Mouse (Mus musculus) cerebellum, postnatal 36 days (tissue): ENCODE measurements around the gene Apba2.

Experiments used
- DNase-seq, 2 experiments: peaks; one replicate each; pipeline ENCODE4 v3.0.0; 2021 to 2022; ENCODE audit warnings: mixed read lengths in 2 of 2

Apba2 gene

DNA sequence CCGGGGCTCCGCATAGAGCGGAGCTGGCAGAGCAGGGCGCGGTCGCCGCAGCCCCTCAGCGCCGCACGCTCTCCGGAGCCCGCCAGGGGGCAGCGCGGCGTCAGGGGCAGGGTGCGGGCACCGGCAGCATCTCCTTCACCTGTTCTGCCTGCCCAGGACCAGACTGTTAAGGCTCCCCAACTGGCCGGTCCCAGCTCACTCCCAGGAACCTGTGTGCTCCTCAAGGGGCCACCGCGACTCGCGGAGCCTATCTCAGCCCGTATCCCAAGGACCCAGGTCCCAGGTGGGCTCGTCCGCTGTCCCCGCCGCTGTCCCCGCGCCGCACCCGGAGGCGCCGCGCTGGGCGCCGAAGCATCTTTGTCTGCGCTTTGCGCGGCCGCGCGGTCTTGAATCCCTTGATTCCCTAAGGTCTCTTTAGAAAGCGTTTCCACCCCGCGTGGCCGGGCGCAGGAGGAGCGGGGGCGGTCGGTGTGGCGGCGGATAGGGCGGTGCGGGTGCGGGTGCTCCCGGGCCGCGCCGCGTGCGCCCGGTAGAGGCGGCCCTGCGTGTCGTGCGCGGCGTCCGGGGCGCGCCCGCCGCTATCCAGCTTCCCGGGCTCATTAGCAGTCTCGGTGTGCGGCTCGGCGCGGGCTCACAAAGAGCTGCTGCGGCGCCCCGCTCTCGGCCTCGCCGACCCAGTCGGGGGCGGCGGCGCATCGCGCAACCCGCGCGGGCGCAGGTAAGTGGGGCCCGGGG lies at the start of gene Apba2:
TSS of gene Apba2 (plus strand) at position 171 of the 735 bp plus-strand sequence.
- peak; percentile 83 to 89 for DNase-seq

DNA sequence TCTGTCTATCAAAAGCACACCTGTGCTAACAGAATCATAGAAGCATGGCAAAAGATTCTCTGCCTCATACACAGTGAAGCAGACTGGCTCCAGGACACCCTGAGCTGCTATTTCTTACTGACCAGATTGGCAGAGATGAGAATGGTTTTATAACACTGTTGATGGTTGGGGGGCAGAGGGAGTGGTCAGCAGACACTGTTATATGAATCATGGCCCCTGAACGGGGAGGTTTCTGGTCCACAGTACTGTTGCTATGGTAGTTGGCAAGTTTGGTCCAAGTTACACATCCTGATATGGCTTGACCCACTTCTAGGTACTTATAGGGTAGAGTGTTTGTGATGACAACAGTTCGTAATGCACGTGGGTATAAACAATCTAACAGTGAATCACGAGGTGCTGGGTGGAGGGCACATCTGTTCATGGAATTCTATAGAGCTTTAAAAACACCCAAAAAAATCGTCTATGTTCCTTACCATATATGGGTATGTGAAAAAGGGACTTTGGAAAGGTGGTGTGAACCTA lies 49.6 kb upstream of the Apba2 start:
- no peak for DNase-seq

DNA sequence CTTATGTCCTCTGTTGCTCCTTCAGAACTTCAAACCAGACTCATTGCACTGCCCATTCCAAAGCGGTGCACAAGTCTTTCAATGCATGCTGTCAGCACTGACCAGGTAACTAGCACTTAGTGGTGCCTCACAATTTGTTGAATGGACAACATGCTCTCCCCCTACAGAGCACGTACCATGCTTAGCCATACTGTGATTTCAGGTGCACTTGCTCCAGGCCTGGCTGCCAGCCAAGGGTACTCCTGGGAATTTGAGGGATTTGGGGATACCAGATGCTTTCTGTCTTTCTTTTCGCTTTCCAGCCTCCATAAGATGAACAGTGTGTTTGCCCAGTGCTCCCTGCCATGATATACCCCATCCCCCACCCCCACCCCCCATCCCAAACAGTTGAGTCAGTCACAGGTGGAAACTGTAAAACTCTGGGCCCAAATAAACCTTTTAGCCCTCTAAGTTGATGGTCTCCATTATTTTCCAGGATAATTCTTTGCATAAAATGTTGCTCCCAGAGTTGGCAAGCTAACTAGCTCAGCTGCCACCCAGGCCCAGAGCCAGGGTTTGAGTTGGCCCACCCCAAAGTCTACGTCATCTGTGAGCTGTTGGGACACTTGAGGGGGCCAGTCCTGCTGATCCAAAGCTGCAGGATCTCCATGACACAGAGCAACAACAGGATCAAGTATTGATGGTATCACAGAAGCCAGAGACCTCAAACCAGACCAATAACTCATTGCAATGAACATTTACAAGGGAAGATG lies 48.9 kb upstream of the Apba2 start:
- peak; percentile 48 to 53 for DNase-seq

DNA sequence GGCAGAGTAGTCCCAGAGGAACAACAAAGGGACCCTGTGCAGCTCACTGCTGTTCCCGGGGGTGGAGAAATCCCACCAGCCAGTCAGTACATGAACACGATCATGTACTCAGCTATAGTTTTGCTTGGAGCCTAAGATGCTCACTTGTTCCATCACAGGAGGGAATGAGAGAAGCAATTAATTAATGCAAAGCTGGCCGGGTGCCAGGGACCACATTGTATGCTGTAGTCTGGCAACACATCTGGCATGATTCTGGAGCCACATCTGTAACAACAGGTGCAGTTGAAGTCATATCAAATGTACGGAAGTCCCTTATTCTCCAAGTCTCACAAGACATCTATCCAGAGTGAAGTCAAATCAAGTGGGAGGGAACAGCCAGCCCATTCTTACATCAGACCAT lies 45.3 kb upstream of the Apba2 start:
- DNase-seq = no peak

DNA sequence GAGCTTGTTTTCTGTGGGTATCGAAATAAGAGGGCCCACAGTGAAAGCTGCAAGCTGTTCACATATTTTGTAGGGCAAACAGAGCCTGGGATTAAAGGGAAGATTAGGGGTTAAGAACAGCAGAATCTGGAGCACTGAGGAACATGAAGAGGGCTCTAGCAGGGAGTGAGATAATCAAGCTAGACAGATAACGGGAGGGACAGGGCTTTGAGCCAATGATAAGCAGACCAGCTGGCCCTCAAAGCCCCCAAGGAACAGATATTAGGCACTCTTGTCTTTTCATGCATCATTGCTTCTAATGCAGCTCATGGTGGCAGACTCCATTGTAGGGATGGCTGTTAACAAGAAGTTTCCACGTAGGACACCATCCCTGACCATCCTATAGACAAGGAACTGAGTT lies 44.8 kb upstream of the Apba2 start:
- no peak for DNase-seq

DNA sequence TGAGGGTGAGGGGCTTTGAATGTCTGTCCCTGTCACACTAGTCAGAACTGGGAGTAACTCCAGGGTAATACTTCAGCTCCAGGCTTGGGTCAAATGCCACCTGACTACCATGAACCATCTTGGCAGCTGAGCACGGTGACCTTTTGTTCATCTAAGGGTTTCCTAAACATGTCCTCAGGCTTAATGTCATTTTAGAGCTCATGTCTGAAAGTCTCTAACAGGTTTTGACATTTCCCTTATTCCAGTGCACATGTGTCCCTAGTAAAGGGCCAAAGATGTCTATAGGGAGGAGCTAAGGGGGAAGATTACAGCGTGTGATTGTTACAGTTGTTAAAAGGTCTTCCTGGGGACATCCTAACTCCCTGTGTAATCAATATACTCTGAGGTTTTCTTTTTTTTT lies 43.7 kb upstream of the Apba2 start:
- no peak for DNase-seq

DNA sequence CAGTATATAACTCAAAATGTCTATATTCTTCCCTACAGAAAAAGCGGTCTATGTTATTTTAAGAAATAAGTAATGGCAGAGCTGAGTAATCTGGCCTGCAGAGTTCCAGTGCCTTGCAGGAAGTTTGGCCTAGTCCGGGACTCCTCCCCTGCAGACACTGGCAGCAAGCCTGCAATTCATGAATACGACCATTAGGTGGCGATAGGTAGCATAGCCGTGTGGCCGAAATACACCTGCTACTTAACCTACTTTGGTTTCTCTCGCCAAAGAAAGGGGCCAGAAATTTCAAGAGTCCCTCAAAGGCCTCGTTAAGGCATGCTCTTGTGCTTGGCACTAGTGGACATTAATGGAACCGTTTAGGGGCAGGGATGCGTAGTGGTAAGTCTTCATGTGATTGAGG lies 4.1 kb upstream of the Apba2 start:
- DNase-seq = peak; percentile 27 to 29

DNA sequence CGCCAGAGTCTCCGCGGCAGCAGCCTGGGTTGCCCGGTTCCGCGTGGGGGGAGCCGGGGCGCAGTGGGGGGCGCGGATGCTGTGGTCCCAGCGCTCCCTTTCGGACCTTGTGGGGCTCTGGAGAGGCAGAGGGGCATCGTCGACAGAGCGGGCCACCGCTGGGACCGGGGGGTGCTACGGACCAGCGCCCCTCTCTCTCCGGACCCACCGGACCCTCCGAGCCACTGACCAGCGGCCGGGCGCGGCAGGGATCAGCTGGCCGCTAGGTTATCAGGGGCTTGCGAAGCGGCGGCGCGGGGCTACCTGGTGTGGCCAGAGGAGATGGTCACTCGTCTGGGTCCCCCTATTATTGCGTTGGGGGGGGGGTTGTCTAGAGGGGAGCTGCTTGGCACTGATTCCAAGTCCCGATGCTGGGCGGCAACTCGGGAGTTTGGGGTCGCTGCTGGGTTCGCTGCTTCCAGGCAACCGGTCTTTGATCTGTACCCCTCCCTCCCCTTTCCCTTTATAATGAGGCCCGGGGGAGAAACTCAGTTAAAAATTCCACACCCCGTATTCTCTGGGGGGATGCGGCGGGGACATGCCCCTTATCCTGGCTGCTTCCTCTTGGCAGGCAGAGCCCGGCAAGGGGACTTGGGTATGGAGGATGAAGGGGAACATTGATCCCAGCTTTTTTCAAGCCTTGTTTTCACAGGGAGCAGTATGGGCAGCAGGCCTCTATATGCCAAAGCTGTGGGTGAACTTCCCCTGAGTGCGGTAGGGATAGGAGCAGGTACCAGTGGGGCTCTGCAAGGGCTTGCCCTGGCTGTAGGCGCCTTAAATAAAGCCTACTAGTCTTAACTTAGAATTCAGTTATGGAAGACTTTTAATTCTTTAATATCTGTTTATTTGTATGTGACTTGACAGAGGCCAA lies 1.0 kb downstream of the Apba2 start:
- DNase-seq = peak in 1 of 2 experiments; percentile 45

DNA sequence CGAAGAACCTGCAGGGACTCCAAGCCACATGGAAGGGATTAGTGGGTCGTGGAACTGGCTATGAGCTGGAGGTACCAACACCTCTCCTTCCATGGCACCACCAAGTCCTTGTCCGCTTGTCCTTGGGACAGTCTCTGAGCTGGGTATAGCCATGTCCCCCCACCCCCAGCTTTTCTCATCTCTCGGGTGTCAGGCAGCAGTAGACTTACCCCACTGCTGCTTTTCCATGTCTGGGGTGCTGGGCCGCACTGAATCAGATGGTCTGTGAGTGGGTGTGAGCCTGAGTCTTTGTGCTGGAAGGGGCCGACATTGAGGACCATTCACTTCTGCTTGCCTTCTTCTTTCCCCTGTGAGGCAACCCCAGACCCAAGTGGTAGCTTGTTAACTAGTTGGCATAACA lies 2.1 kb downstream of the Apba2 start:
- DNase-seq = peak in 1 of 2 experiments; percentile 19

DNA sequence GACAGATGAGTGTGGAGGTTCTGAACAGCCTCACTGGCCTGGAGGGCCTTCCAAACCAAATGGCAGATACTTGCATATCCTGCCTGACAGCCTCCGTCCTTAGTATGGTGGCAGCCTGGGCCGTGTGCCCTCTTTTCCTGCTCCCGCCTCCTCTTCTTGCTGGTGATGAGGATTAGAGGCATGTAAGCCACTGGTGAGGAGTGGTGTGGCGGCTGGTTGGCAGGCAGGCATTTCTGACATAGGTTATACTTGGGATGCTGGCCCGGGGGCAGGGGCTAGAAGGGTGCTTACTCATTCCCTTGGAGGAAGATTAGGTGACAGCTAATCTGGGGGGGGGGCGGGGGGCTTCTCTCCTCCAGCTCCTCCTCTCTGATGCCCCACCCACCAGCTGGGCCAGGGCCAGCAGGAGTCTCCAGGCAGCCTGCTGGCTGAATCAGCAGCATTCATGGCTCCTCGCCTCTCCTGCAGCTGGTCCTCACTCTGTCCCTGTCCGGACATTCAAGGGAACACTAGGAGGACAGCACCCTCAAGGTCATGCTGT lies 3.3 kb downstream of the Apba2 start:
- DNase-seq = peak; percentile 45 to 60

DNA sequence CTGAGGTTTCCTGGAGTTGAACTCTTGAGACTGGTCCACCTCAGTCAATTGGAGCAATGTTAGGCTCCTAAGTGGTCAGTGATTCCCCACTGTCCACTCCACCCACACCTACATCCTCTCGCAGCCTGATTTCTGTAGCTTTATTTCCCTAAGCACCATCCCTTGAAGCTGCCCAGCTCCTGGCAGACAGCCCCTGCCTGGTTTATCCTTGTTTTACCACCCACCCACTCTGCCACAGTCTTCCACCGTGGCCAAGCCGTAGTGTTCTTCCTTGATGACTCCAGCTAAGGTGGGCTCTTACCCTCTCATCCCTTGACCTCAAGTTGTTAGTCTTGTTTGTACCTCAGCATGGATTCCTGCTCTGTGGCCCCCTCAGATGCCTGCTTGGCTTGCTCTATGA lies 4.1 kb downstream of the Apba2 start:
- peak in 1 of 2 experiments; percentile 13 for DNase-seq

DNA sequence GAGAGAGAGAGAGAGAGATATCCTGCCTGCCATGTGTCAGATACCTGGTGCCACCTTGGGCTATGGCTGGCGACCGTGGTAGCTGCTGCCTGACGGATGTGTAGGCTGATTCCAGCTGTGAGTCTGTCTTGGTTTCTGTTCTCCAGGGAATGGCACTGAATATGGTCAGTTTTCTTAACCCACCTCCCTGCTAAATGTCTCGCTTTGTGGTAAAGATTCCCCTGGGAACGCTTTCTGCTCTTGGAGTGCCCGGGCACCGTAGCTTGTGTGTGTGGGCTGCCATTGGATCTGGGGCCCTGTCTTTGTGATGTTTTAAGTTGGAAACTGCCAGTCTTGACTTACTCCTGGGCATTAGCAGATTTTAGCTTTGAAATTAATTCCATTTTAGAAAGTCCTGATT lies 7.3 kb downstream of the Apba2 start:
- peak in 1 of 2 experiments; percentile 8 for DNase-seq

DNA sequence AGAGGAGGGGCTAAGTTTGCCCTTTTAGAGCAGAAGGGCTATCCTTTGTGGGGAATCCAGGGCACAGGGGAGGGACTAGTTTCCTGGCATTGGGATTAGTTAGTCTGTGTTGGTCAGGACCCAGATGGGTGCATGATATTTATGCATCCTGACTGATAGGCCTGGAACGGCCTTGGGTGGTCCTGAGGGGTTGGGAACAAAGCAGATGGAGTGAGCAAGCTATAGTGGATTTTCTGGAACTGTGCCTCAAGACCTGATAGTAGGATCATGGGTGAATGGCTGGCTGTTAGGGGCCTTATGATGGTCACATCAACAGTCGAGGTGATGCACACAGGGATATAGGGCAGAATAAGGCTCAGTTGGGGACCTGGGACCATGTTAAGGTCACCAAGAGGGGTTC lies 8.4 kb downstream of the Apba2 start:
- DNase-seq = peak in 1 of 2 experiments; percentile 22

DNA sequence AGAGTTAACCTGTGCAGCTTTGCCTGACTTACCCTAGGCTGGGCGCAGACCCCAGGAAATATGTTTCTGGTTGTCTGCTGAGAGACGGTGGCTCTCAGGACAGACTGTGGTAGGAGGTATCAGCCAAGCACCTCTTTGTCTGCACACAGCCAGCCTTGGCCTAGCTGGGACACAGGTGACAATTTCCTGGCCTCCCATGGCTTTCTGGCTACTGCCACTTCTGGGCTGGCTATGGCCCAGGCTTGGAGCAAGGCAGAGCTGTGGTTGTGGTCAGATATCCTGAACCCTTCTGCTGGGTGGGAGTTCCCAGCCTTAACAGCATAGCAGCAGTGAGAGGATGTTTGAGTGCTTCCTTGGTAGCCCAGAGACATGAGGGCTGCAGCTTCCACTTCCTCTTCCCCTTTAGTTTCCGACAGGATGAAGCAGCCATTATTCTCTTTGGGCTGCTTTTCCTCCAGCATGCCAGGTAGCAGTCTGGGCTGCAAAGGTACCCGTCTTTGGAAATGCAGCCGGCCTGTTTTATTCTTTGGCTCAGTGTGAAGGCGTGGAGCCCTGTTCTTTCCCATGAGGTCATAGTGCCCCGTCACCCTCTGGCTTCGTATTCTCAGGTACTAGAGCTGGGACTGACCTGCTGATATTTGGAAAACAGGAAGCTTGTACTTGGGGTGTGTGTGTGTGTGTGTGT lies 9.2 kb downstream of the Apba2 start:
- DNase-seq = peak; percentile 88 to 89

DNA sequence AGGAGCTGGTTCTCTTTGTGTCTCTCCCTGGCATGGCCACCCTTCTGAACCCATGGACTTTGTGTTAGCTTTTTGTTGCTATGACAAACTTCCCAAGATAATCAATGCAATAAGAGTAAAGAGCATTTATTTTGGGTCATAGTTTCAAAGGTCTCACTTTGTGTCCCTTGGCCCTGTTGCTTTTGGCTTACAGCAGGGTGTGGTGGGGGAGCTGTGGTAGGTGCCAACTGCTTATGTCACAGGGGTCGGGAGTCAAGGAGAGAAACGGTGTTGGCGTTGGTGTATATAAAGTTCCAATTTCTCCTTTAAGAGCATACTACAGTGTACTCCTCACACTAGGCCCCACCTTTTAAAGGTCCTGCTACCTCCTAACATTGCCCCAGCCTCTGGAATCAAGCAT lies 12.1 kb downstream of the Apba2 start:
- peak in 1 of 2 experiments; percentile 5 for DNase-seq

DNA sequence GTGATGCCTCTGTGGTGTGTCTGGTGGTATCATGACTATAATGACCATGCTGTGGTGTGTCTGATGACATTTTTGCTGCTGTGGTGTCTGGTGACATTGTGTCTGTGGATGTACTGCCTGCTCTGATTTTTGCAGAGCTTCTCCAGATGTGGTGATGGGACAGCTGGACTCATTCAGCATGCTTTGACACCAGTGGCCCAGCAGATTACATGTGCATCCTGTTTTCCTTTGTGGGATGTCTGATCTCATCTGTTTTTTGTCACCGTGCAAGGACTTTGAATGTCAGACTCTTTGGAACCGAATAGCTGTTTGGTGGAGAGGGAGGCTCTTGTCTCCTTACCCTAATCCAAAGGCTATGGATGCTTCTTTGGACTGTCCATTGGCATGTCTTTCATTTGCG lies 13.8 kb downstream of the Apba2 start:
- peak in 1 of 2 experiments; percentile 1 for DNase-seq

DNA sequence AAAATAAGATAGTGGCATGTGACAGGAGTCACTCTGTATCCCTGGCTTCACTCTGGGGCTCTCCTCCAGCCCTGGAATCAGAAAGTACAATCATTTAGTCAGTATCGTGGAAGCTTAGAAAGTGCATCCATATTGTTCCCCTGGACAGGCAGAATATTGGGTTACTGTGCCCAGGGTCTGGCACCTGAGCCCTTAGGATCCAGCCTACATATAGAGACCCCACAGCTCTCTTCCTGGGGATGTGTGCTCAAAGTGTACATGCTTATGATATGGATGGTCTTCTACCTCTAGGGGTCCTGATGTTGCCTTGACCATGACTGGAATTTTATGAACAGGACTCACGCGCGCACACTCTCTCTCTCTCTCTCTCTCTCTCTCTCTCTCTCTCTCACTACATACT lies 14.4 kb downstream of the Apba2 start:
- no peak for DNase-seq

DNA sequence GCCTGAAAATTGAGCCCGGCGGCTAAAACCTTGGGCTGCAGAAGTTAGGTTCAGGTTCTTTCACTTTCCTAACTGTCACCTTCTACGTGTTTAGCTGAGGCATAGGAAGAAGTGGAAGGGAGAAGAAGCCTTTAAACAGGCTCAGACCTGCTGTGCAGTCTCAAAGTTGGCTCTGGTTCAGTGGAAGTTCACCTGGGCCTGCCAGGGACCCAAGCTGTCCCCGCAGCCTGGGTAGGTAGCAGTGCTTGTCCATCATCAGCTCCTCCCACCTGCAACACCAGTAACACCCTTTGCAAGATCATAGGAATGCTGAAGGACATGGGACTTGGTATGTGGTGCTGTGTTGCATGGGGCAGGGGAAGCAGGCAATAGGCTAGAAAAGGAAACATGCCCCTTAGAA lies 17.6 kb downstream of the Apba2 start:
- DNase-seq = peak; percentile 31 to 41

DNA sequence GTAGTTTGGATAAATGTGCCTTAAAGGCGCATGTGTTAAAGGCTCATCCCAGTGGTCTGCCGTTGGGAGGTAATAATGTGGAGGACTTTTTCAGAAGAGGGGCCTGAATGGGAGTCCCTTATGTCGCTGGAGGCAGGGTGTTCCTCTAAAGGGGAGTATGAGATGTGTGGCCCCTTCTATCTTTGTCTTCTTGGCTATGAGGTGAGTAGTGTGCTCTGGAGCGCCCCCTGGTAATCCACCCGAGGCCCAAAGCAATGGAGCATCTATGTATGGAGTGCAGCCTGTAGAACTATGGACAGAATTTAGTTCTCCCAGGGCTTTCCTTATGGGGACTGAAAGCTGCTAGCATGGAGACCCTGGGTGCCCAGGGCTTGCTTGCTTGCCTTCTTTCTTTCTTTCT lies 18.0 kb downstream of the Apba2 start:
- peak in 1 of 2 experiments; percentile 35 for DNase-seq

DNA sequence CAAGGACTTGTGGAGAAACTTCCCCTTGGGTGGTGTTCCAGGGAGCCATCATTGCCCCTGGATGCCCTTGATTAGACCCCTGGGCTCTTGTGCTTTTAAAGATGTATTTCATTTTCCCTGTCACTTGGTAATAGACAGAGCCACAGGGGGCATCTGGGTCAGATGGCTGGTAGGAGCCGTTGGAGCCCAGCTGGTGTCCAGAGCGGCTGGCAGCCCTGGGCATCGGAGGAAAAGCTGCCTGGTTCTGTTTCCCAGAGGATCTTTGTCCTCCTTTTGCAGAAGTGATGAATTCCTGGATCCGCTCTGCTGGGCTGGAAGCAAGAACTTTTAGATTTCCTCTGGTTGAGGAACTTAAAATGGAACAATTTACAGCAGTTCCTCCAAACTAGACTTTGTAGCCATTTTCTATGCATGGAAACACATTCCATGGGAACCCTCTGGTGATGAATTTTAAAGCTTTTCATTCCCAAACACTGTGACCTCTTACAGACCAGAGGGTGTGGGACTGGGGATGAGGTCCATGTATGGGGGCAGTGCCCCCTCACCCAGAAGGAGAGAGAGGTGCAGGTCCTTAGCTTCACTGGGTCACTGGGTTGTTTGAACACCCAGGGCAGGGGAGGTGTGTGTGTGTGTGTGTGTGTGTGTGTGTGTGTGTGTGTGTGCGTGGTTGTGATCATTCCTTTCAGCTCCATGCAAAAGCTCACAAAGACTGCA lies 20.3 kb downstream of the Apba2 start:
- DNase-seq = peak; percentile 71 to 72

DNA sequence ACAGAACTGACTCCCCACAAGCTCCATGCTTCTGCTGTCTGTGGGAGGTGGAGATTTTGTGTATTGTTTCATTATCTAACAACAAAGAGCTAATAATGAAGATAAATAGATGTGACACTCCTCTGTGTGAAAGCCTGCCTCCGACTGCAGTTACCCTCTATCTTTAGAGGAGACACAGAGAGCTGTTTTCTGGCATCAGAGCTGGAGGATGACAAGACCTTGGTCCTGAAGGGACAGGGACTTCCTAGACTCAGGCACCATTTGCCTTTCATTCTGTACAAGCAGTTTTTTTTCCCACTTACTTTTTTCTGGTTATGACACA lies 20.9 kb downstream of the Apba2 start:
- DNase-seq = no peak

DNA sequence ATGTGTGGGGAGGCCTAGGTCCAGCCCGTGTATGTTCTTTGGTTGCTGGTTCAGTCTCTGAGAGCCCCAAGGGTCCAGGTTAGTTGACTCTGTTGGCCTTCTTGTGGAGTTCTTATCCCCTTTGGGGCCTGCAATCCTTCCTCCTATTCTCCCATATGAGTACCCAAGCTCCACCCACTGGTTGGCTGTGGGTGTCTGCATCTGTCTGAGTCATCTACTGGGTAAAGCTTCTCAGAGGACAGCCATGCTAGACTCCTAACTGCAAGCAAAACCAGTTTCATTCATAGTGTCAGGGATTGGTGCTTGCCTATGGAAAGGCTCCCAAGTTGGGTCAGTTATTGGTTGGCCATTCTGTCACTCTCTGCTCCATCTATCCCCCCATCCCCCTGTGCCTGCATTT lies 29.8 kb downstream of the Apba2 start:
- DNase-seq = no peak
